Mouse (Mus musculus): ENCODE results near the gene Ltbr.

DNA sequence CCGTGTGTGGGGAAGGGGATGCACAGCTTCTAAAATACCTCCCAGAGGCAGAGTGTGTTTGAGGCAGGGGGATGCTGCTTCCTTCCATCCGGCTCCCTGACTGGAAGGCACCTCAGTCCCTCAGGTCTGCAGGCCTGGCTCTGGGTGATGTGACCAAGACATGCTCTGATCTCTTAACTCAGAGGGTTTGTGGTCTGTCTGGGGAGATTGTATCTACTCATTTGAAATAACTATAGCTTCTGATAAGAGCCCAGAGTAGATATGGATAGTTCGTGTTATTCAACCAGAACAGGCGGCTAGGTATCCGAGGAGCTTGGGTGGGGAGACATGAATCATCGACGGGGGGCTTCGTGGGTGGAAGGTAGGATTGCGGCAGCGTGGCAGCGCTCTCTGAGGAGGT, 39.5 kb upstream of the Ltbr start:
- TF ChIP-seq CTCF (IDR thresholded peaks at IDR 0.05; ENCODE audit: low read depth, low read length) (no peak), POLR2A (IDR thresholded peaks at IDR 0.05; ENCODE audit: extremely low read depth, insufficient read depth, low read length) (no peak)
